Mouse (Mus musculus): ENCODE data around the gene Pik3c2g. TPM values are rescaled to one million over a fixed set of nuclear protein-coding genes. Genes with fewer than 3 reads are reported as not detected.

The Pik3c2g gene
- polyA plus RNA-seq, 1 experiment from 2014 or later, result 0.57 TPM

DNA sequence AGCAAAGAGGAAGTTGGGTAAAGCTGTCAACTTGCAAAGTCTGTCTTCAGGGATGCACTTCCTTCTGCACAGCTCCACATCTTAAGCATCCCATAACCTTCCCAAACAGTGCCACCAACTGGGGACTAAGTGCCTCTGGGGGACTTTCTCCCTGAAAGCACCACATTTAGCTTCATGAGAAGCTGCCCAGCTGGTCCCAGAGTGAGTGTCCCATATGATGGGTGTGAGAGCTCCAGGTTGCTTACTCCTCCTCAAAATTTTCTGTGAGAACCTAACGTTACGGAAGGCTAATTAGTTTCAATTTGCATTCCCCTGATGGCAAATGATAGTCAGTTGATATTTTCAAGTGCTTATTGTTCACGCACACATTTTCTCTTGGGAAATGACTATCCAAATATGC lies 397.0 kb downstream of the Pik3c2g start:
- Histone ChIP-seq H3K4me1 (ENCODE audit: control insufficient read depth, insufficient read depth, low read length) (0 out of 2 replicates have a peak, but pooled peaks cover 4% of the 10 kb centered on the region), H3K27ac (replicated peaks; ENCODE audit: low read depth, low read length) (no peak overlapping the region), H3K27me3 (ENCODE audit: control insufficient read depth, insufficient read depth, low read length) (no peaks in the 10 kb centered on the region), H3K9ac (replicated peaks; ENCODE audit: low read length) (no peak overlapping the region), H3K4me3 (replicated peaks; ENCODE audit: low read depth, low read length) (no peak overlapping the region), H3K4me2 (ENCODE audit: low read length) (no peak overlapping the region), H3K9me3 (ENCODE audit: control insufficient read depth, low read length) (no peaks in the 10 kb centered on the region), H3K36me3 (ENCODE audit: control insufficient read depth, insufficient read depth, low read length) (no peaks in the 10 kb centered on the region)
- no peak for DNase-seq
- WGBS, result 91% methylated on average over 3 of the region's 3 CpGs
- ATAC-seq (ENCODE audit: low FRiP score, low TSS enrichment), result no peak

DNA sequence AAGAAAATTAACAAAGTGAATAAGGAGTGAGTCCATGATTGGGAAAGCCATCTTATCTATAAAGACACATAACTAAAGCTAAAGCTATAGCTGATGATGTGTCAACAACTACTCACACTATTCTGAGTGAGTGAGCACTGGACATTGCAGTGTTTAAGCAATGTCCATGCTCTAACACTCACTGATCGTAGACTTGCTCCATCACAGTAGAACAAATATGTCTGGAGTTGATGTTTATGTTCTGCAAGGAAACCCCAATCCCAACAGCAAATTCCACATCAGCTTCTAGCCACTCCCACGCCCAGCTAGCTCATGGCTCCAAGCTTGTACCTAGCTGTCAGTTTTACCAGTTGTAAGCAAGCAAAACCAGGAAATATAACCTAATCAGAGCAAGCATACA lies 399.5 kb downstream of the Pik3c2g start:
- no peak for ATAC-seq (ENCODE audit: low FRiP score, low TSS enrichment)
- Histone ChIP-seq H3K4me3 (replicated peaks; ENCODE audit: low read depth, low read length) (no peak overlapping the region), H3K4me2 (ENCODE audit: low read length) (no peak overlapping the region), H3K9me3 (ENCODE audit: control insufficient read depth, low read length) (no peaks in the 10 kb centered on the region), H3K27me3 (ENCODE audit: control insufficient read depth, insufficient read depth, low read length) (no peaks in the 10 kb centered on the region), H3K4me1 (ENCODE audit: control insufficient read depth, insufficient read depth, low read length) (0 out of 2 replicates have a peak, but pooled peaks cover 4% of the 10 kb centered on the region), H3K9ac (replicated peaks; ENCODE audit: low read length) (no peak overlapping the region), H3K27ac (replicated peaks; ENCODE audit: low read depth, low read length) (no peak overlapping the region), H3K36me3 (ENCODE audit: control insufficient read depth, insufficient read depth, low read length) (no peaks in the 10 kb centered on the region)
- DNase-seq, result no peak
- WGBS, result 87% methylated on average over 2 of the region's 2 CpGs

DNA sequence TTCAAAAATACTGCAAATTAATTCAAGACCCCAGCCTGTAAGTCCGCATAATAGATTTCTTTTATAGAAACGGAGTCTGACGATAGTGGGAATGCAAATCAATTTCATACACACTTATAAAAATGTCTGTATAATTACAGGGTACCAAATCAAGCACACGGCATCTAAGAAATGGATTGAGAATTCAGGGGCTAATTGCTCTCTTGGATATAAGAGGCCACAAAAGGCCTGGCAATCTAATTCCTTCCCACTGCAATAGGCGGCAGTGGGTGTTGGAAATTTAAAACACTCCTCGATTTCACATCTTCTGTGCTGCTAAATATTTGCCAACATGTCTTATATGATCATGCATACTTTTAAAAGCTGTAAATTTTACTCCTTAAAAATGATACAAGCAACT lies 402.1 kb downstream of the Pik3c2g start:
- WGBS, result 36% methylated on average over 6 of the region's 6 CpGs
- no peak for ATAC-seq (ENCODE audit: low FRiP score, low TSS enrichment)
- peak; percentile 30 for DNase-seq
- H3K27me3 ChIP-seq (ENCODE audit: control insufficient read depth, insufficient read depth, low read length), result no peaks in the 10 kb centered on the region
- no peak overlapping the region for H3K27ac ChIP-seq (replicated peaks; ENCODE audit: low read depth, low read length)
- H3K4me1 ChIP-seq (ENCODE audit: control insufficient read depth, insufficient read depth, low read length), result 0 out of 2 replicates have a peak, but pooled peaks cover 4% of the 10 kb centered on the region
- H3K4me2 ChIP-seq (ENCODE audit: low read length), result no peak overlapping the region
- no peaks in the 10 kb centered on the region for H3K9me3 ChIP-seq (ENCODE audit: control insufficient read depth, low read length)
- H3K36me3 ChIP-seq (ENCODE audit: control insufficient read depth, insufficient read depth, low read length), result no peaks in the 10 kb centered on the region
- H3K9ac ChIP-seq (replicated peaks; ENCODE audit: low read length), result no peak overlapping the region
- H3K4me3 ChIP-seq (replicated peaks; ENCODE audit: low read depth, low read length), result no peak overlapping the region

DNA sequence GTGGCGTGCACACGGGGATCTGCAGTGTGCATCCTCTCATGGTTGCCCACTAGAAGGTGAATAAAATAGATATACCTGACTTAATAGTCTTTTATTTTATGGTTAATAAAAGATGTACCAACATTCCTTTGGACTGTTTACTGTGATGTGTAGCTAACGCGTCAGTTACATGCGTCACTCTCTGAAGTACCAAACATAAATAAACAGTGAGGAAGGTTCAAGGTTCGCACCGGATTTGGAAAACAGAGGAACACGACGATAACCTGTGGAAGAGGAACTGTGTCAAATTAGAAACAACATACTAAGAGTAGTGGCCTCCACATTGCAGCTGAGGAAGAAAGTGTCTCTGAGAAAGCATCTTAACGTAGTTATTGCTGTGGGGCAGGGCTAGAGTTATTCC lies 402.6 kb downstream of the Pik3c2g start:
- Histone ChIP-seq H3K4me3 (replicated peaks; ENCODE audit: low read depth, low read length) (no peak overlapping the region), H3K27ac (replicated peaks; ENCODE audit: low read depth, low read length) (no peak overlapping the region), H3K4me1 (ENCODE audit: control insufficient read depth, insufficient read depth, low read length) (0 out of 2 replicates have a peak, but pooled peaks cover 4% of the 10 kb centered on the region), H3K9ac (replicated peaks; ENCODE audit: low read length) (no peak overlapping the region), H3K27me3 (ENCODE audit: control insufficient read depth, insufficient read depth, low read length) (no peaks in the 10 kb centered on the region), H3K4me2 (ENCODE audit: low read length) (no peak overlapping the region), H3K9me3 (ENCODE audit: control insufficient read depth, low read length) (no peaks in the 10 kb centered on the region), H3K36me3 (ENCODE audit: control insufficient read depth, insufficient read depth, low read length) (no peaks in the 10 kb centered on the region)
- DNase-seq, result no peak
- no peak for ATAC-seq (ENCODE audit: low FRiP score, low TSS enrichment)
- 87% methylated on average over 10 of the region's 10 CpGs for WGBS

DNA sequence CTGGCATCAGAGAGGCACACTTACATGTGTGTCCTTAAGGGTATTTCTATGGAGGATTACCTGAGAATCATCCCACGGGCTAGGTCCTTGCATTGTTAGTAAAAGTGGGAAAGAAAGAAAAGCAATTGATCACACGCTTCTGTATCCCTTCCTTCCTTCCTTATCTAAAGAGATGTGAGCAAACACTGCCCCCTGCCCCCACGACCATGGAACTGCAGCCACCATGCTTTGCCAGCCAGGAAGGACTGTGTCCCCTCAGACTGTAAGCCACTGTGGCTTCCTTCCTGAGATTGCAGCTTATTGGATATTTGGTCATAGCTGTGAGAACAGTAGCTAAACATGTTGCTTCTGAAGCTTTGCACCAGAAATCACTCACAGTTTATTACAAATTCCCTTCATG lies 418.2 kb downstream of the Pik3c2g start:
- H3K9ac ChIP-seq (replicated peaks; ENCODE audit: low read length), result no peak overlapping the region
- WGBS, result 87% methylated on average over 3 of the region's 3 CpGs
- no peak for ATAC-seq (ENCODE audit: low FRiP score, low TSS enrichment)
- H3K4me3 ChIP-seq (replicated peaks; ENCODE audit: low read depth, low read length), result no peak overlapping the region
- H3K4me1 ChIP-seq (ENCODE audit: control insufficient read depth, insufficient read depth, low read length), result no peaks in the 10 kb centered on the region
- H3K36me3 ChIP-seq (ENCODE audit: control insufficient read depth, insufficient read depth, low read length), result no peaks in the 10 kb centered on the region
- no peak overlapping the region for H3K27ac ChIP-seq (replicated peaks; ENCODE audit: low read depth, low read length)
- no peaks in the 10 kb centered on the region for H3K9me3 ChIP-seq (ENCODE audit: control insufficient read depth, low read length)
- no peaks in the 10 kb centered on the region for H3K27me3 ChIP-seq (ENCODE audit: control insufficient read depth, insufficient read depth, low read length)
- DNase-seq, result no peak
- H3K4me2 ChIP-seq (ENCODE audit: low read length), result no peak overlapping the region

Other genes starting within 250 kb of the Pik3c2g start
- not detected in 2 replicates for gene Rergl, start 85.2 kb upstream of the Pik3c2g start, polyA plus RNA-seq (2014; fragmentation: Nextera tagmentation; extraction: Ambion mirVana)